Mouse (Mus musculus): ENCODE results near the gene Best1. TPM values are rescaled to one million over a fixed set of nuclear protein-coding genes. Genes with fewer than 3 reads are reported as not detected.

Gene Best1
- 0.50 and 0.58 TPM in 2 replicates for polyA plus RNA-seq (2015; fragmentation: Nextera tagmentation; extraction: Ambion mirVana)

DNA sequence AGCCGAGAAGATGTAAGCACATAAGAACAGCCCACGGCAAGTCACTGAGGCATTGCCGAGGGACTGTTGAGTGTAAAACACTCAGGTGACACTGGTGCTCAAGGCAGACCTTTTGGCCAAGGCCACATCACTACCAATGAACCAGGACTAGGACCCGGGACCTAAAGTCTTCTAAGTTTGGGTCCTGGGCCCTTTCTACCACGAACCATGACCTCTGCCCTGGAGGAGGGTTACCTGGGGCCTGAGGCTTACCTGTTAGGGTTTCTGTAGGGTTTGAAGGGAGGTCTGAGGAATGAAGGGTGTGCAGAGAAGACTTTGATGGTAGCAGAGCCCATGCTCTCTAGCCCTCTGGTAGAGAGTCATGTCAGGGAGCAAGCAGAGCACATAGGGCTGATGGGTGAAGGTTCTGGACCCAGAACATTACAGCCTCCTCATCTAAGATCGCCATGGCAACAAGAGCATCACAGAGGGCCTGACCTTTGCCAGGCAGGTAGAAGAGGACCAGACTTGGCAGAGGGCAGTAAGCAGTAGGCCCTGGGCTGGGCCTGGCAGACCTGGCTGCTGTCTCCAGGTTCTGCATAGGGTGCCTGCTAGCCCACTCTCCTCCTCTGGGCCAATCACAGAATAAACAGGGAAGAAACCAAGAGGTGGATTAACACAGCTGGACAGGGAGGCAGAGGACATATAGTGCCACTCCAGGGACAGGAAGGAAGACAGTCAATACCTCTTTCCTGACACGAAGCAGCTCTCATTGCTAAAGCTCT lies at the start of gene Best1, which contains the start of gene Rab3il1:
Best1 (minus strand) TSS at position 428 of the 764 bp plus-strand sequence.
Rab3il1 (plus strand) TSS at position 464 of the 764 bp plus-strand sequence.
- ATAC-seq = no peak
- Histone ChIP-seq H3K27me3 (replicated peaks) (no peaks in the 10 kb centered on the region), H3K27ac (no peak within 1 kb of the TSS), H3K9ac (no peak within 1 kb of the TSS), H3K4me2 (replicated peaks) (no peak within 1 kb of the TSS), H3K4me3 (replicated peaks) (no peak within 1 kb of the TSS), H3K9me3 (no peaks in the 10 kb centered on the region), H3K36me3 (no peaks in the 10 kb centered on the region), H3K4me1 (replicated peaks) (no peaks in the 10 kb centered on the region)
- whole genome bisulfite sequencing = 80% methylated on average over 7 of the region's 7 CpGs

DNA sequence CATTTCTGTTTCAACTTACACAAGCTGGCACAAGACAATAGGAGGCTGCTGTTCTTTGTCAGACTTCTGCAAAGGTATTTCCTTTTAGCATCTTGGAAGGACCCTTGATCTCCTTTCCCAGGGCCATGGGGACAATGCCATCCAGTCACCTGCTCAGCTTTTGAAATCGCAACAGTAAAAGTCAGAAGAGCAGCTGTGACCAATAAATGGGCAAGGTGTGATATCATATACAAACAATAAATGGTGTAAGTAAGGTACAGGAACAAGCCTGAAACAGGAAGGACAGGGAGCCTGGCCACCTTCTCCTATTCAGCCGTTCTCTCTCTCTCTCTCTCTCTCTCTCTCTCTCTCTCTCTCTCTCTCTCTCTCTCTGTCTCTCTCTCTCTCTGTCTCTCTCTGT lies 49.0 kb upstream of the Best1 start:
- Histone ChIP-seq H3K36me3 (no peaks in the 10 kb centered on the region), H3K4me2 (replicated peaks) (no peak overlapping the region), H3K9ac (no peak overlapping the region), H3K27ac (peak overlapping the region; percentile 48; the same call in 1 of the 2 replicates), H3K4me1 (replicated peaks) (peaks cover 10% of the 10 kb centered on the region), H3K9me3 (no peaks in the 10 kb centered on the region), H3K4me3 (replicated peaks) (no peak overlapping the region), H3K27me3 (replicated peaks) (no peaks in the 10 kb centered on the region)
- WGBS = 58% methylated on average over 1 of the region's 2 CpGs
- peak; percentile 86 for ATAC-seq

DNA sequence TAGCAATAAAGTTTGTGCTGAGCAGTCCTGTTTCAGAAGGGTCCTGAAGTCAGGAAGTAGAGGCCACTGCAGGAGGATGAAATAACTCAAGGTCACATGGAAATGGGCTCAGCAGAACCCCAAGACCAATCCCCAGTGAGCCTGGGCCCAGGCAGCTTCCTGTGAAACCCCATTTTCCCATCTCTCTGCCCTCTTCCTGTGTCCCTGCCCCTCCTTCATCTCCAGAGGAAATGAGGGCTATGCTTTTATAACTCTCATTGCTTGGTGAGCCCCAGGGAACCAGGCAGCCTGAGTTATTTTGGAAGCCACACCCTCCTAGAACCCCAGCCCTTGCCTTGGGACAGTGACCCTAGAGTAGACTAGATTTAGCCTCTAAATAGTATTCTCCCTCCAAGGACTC lies 48.1 kb upstream of the Best1 start:
- no peaks in the 10 kb centered on the region for H3K9me3 ChIP-seq
- no peak overlapping the region for H3K4me3 ChIP-seq (replicated peaks)
- no peak overlapping the region for H3K9ac ChIP-seq
- H3K27me3 ChIP-seq (replicated peaks) = no peaks in the 10 kb centered on the region
- H3K4me2 ChIP-seq (replicated peaks) = no peak overlapping the region
- H3K36me3 ChIP-seq = no peaks in the 10 kb centered on the region
- H3K4me1 ChIP-seq (replicated peaks) = peaks cover 10% of the 10 kb centered on the region
- no peak overlapping the region for H3K27ac ChIP-seq
- ATAC-seq = no peak

DNA sequence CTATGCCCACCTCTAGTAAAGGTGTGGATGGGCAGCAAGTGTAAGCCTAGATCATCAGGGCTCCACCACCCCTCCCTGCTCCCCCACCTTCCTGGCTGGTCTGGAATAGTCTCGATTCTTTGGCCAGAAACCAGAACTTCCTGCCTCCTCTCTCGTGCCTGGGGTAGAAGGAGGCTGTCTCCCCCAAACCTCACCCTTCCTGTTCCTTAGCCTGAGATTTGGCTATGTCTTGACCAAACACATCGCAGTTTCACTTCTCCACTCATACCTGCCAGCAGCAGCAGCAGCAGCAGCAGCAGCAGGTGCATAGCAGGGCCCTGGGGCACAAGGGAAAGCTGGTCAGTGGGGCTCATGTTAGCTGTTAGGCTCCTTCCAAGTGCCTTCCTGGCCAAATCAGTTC lies 45.5 kb upstream of the Best1 start:
- no peak overlapping the region for H3K9ac ChIP-seq

DNA sequence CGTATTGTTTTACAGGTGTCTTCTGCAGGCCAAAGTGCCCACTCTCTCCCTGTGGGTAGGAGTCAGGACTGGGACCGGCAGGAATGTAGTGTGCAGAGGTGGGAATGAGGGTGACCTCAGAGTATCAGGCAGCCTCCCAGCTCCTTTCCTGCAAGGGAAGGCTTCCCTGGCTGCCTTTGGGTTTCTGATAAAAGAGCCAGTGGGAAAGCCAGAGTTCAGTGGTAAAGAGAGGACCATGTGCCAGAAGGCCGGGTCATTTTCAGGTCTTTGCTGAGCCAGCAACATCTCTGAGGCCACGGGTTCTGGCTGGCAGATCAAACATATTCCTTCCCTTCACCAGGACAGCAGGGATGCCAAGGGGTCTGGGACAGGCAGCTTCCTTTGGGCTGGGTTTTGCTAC lies 44.9 kb upstream of the Best1 start:
- no peak overlapping the region for H3K4me2 ChIP-seq (replicated peaks)
- no peak overlapping the region for H3K27ac ChIP-seq
- no peaks in the 10 kb centered on the region for H3K36me3 ChIP-seq
- 60% methylated on average over 4 of the region's 4 CpGs for WGBS
- no peak overlapping the region for H3K4me3 ChIP-seq (replicated peaks)
- no peak overlapping the region for H3K9ac ChIP-seq
- H3K9me3 ChIP-seq = no peaks in the 10 kb centered on the region
- no peaks in the 10 kb centered on the region for H3K27me3 ChIP-seq (replicated peaks)
- no peak for ATAC-seq
- H3K4me1 ChIP-seq (replicated peaks) = peaks cover 19% of the 10 kb centered on the region

More for the DNA sequence above, 45.5 kb upstream of the Best1 start:
- ATAC-seq = no peak
- Histone ChIP-seq H3K9me3 (no peaks in the 10 kb centered on the region), H3K4me1 (replicated peaks) (peaks cover 15% of the 10 kb centered on the region), H3K27me3 (replicated peaks) (no peaks in the 10 kb centered on the region), H3K4me2 (replicated peaks) (no peak overlapping the region), H3K4me3 (replicated peaks) (no peak overlapping the region), H3K36me3 (no peaks in the 10 kb centered on the region), H3K27ac (no peak overlapping the region)
- 37% methylated on average over 3 of the region's 3 CpGs for WGBS

DNA sequence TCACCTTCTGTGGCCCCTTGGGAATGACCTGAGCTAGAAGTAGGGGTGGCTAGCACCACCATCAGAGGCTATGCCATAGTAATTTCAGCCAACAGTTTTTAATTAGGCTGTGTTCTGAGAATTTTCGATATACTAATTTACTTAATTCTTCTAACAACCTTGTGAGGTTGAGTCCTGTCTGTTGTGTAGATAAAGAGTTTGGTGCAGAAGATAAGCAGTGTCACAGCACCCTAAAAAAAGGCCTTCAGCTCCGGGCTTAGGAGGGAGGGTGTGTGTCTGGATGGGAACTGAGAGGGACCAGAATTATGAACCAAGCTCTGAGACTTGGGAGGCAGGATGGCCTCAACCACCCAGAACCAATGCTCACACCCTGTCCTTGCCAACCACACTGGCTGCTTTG lies 44.3 kb upstream of the Best1 start:
- H3K4me2 ChIP-seq (replicated peaks) = no peak overlapping the region
- no peaks in the 10 kb centered on the region for H3K36me3 ChIP-seq
- H3K9ac ChIP-seq = no peak overlapping the region
- no peaks in the 10 kb centered on the region for H3K9me3 ChIP-seq
- ATAC-seq = no peak
- H3K4me3 ChIP-seq (replicated peaks) = no peak overlapping the region
- H3K27me3 ChIP-seq (replicated peaks) = no peaks in the 10 kb centered on the region
- no peak overlapping the region for H3K27ac ChIP-seq
- 82% methylated on average over 2 of the region's 2 CpGs for WGBS
- H3K4me1 ChIP-seq (replicated peaks) = peaks cover 25% of the 10 kb centered on the region

DNA sequence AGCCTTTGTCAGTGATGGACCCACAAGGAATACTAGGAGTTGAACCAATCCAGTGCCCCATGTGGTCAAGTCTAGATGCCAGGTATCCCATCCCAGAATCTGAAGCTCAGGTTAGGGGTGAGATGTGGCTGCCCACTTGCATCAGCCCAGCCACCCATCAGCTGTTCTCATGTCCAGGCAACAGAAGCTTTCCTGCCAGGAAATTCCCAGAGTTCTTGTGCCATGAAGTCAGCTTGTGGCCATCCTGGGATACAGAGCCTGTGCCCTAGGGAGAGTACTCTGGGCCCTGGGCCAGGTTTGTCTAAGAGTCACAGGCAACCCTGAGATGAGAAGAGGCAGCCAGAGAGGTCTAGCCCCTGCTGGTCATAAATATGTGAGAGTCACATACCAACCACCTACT lies 42.2 kb upstream of the Best1 start:
- no peaks in the 10 kb centered on the region for H3K27me3 ChIP-seq (replicated peaks)
- H3K9me3 ChIP-seq = no peaks in the 10 kb centered on the region
- H3K4me1 ChIP-seq (replicated peaks) = peaks cover 25% of the 10 kb centered on the region
- no peak overlapping the region for H3K4me3 ChIP-seq (replicated peaks)
- no peak for ATAC-seq
- H3K36me3 ChIP-seq = no peaks in the 10 kb centered on the region
- H3K27ac ChIP-seq = no peak overlapping the region
- 0 out of 2 replicates have a peak overlapping the region, but pooled peaks have one; percentile 0 for H3K4me2 ChIP-seq (replicated peaks)
- no peak overlapping the region for H3K9ac ChIP-seq

DNA sequence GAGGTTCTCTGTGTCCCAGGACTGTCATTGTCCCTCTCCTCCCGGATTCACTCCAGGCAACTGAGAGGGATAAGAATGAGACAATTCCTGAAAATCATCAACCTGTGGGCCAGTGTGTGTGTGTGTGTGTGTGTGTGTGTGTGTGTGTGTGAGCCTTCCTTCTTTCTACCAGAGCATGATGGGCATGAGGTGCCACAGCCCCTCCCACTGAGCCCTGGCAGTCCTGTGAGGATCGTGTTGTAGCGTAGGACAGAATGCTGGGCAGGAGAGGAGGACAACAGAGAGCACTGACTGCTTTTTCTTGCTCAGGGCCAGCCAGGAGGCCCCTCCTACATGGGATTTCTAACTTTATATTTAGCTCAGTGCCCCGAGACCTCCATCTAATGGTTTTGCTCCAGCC lies 41.4 kb upstream of the Best1 start:
- Histone ChIP-seq H3K9ac (no peak overlapping the region), H3K4me1 (replicated peaks) (peaks cover 28% of the 10 kb centered on the region), H3K9me3 (no peaks in the 10 kb centered on the region), H3K27me3 (replicated peaks) (no peaks in the 10 kb centered on the region), H3K4me2 (replicated peaks) (peak overlapping the region; percentile 99), H3K36me3 (no peaks in the 10 kb centered on the region), H3K4me3 (replicated peaks) (no peak overlapping the region), H3K27ac (no peak overlapping the region)
- 80% methylated on average over 4 of the region's 4 CpGs for WGBS
- no peak for ATAC-seq

DNA sequence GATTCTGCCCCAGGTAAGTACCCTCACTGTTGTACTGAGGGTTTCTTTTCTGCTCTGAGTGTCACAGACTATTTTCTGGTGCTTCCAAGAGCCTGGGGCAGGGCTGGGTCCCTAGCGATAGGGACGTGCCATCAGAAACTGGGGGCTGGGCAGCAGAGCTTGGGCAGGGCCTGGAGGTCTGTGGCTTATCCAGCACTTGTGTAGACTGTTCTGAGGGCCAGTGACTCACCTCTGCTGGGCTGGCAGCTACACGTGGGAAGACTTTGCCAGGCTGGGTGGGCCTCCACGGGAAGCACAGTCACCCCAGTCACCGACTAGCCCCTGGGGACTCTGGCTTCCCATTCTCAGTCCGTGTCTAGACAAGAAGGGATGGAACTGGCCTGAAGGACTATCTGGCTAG lies 40.8 kb upstream of the Best1 start:
- peaks cover 30% of the 10 kb centered on the region for H3K4me1 ChIP-seq (replicated peaks)
- ATAC-seq = 0 out of 2 replicates have a peak, but pooled peaks have one; percentile 7

DNA sequence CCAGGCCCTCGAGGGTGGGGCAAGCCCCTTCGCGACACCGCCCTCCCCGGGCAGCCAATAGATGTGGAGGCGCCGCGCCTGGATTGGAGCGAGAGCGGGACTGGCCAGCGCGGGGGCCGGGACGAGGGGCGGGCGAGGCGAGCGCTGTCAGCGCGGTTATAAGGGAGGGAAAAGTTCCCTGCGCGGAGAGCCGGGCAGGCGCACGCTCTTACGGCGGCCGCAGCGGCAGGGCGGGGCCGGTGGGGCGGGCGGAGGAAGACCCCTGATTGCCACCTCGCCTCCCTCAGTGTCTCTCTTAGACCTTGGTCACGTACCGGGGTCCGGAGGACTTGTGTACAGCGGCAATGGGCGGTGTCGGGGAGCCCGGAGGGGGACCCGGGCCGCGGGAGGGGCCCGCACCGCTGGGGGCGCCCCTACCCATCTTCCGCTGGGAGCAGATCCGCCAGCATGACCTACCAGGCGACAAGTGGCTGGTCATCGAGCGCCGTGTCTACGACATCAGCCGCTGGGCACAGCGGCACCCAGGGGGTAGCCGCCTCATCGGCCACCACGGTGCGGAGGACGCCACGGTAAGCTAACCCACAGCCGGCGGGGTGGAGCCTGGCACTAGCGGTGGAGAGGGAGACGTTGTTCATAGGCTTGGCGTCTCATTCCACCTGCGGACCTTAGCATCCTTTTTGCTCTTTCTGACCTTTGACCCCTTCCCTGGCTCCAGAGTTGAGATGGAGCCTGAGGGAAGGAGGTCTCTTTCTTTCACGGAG lies 40.1 kb upstream of the Best1 start, which contains the start of gene Fads3:
Fads3 (plus strand) TSS at position 182 of the 761 bp plus-strand sequence.
- under 1% methylated on average over 69 of the region's 69 CpGs for WGBS
- peak within 1 kb of the TSS; percentile 76 for H3K9ac ChIP-seq
- H3K9me3 ChIP-seq = no peaks in the 10 kb centered on the region
- ATAC-seq = peak; percentile 91
- no peaks in the 10 kb centered on the region for H3K27me3 ChIP-seq (replicated peaks)
- peaks cover 30% of the 10 kb centered on the region for H3K4me1 ChIP-seq (replicated peaks)
- peak within 1 kb of the TSS; percentile 99 for H3K4me2 ChIP-seq (replicated peaks)
- no peaks in the 10 kb centered on the region for H3K36me3 ChIP-seq
- peak within 1 kb of the TSS; percentile 71 for H3K4me3 ChIP-seq (replicated peaks)
- H3K27ac ChIP-seq = peak within 1 kb of the TSS; percentile 59

More for the DNA sequence above, 40.8 kb upstream of the Best1 start:
- Histone ChIP-seq H3K9ac (peak overlapping the region; percentile 76), H3K27ac (no peak overlapping the region), H3K4me2 (replicated peaks) (peak overlapping the region; percentile 99), H3K9me3 (no peaks in the 10 kb centered on the region), H3K36me3 (no peaks in the 10 kb centered on the region), H3K27me3 (replicated peaks) (no peaks in the 10 kb centered on the region), H3K4me3 (replicated peaks) (peak overlapping the region; percentile 71)
- 48% methylated on average over 6 of the region's 6 CpGs for WGBS

DNA sequence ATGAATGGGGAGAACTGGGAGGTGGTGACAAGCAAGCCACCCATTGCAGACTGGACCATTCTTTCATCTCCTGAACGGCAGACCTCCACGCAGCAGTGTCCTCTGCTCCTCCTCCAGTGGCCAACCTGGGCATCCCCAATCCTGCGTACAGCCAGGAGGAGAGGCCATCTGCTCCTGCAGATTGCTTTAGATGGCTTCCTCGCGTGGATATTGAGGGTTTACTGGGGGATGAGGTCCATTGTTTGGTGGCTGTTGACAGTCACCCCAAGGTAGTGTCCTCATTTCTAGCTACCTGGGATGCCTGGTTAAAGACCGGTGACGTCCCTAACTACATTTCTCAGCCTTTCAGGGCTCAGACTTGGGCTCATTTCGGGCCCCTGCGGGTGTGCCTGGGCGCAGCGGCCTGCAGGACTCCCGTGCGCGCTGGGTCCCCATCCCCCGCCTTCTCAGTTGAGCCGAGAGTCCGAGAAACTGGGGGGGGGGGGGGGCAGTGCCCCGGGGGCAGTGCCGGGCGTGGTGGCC lies 39.5 kb upstream of the Best1 start:
- no peaks in the 10 kb centered on the region for H3K27me3 ChIP-seq (replicated peaks)
- H3K9me3 ChIP-seq = no peaks in the 10 kb centered on the region
- no peaks in the 10 kb centered on the region for H3K36me3 ChIP-seq
- H3K9ac ChIP-seq = peak overlapping the region; percentile 76
- peaks cover 30% of the 10 kb centered on the region for H3K4me1 ChIP-seq (replicated peaks)
- H3K27ac ChIP-seq = peak overlapping the region; percentile 41; the same call in 1 of the 2 replicates
- H3K4me3 ChIP-seq (replicated peaks) = peak overlapping the region; percentile 71
- no peak for ATAC-seq
- 9% methylated on average over 20 of the region's 20 CpGs for whole genome bisulfite sequencing
- H3K4me2 ChIP-seq (replicated peaks) = peak overlapping the region; percentile 99

DNA sequence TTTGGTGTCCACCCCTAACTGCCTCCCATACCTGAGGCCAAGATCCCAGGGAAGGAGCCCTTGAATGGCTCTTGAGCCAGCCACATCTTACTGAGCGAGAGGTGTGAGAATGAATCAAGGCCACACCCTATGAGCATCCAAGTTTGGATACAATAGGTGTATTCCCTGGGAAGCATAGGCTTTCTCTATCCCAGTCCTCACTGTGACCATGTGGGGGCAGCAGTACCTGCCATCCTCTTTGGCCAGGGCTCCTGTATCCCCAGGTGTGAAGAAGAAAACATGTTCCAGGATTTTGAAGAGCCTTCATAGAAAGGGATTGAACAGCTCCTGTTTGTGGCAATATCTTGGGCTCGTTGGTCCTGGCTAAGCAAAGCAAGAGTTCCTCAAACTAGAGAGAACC lies 38.2 kb upstream of the Best1 start:
- Histone ChIP-seq H3K27ac (no peak overlapping the region), H3K4me1 (replicated peaks) (peaks cover 30% of the 10 kb centered on the region), H3K36me3 (no peaks in the 10 kb centered on the region), H3K9ac (no peak overlapping the region), H3K4me3 (replicated peaks) (no peak overlapping the region), H3K4me2 (replicated peaks) (no peak overlapping the region), H3K27me3 (replicated peaks) (no peaks in the 10 kb centered on the region), H3K9me3 (no peaks in the 10 kb centered on the region)
- ATAC-seq = no peak
- 82% methylated on average over 2 of the region's 2 CpGs for WGBS

All from intestine, embryonic 15.5 days (tissue).